Mouse (Mus musculus): ENCODE results near the gene Duox1. TPM values are rescaled to one million over a fixed set of nuclear protein-coding genes. Genes with fewer than 3 reads are reported as not detected.

Duox1 gene
- 0.10 and 0.27 TPM in 2 replicates for polyA plus RNA-seq (2015; fragmentation: Nextera tagmentation; extraction: Ambion mirVana)

- Histone ChIP-seq H3K27ac (replicated peaks) (no peak within 1 kb of the TSS), H3K9ac (replicated peaks) (no peak within 1 kb of the TSS), H3K4me3 (replicated peaks) (no peak within 1 kb of the TSS), H3K36me3 (no peaks in the 10 kb centered on the region), H3K27me3 (replicated peaks) (peaks cover 39% of the 10 kb centered on the region), H3K4me2 (no peak within 1 kb of the TSS), H3K4me1 (peaks cover 11% of the 10 kb centered on the region), H3K9me3 (replicated peaks) (no peaks in the 10 kb centered on the region)
- ATAC-seq (ENCODE audit: low FRiP score): no peak
- 83% methylated on average over 7 of the region's 7 CpGs for WGBS
These were observed at the start of gene Duox1 for GRCm38 (mm10) chr2:122315372-122315771. Duox1 (plus strand) TSS chr2:122315672.

DNA sequence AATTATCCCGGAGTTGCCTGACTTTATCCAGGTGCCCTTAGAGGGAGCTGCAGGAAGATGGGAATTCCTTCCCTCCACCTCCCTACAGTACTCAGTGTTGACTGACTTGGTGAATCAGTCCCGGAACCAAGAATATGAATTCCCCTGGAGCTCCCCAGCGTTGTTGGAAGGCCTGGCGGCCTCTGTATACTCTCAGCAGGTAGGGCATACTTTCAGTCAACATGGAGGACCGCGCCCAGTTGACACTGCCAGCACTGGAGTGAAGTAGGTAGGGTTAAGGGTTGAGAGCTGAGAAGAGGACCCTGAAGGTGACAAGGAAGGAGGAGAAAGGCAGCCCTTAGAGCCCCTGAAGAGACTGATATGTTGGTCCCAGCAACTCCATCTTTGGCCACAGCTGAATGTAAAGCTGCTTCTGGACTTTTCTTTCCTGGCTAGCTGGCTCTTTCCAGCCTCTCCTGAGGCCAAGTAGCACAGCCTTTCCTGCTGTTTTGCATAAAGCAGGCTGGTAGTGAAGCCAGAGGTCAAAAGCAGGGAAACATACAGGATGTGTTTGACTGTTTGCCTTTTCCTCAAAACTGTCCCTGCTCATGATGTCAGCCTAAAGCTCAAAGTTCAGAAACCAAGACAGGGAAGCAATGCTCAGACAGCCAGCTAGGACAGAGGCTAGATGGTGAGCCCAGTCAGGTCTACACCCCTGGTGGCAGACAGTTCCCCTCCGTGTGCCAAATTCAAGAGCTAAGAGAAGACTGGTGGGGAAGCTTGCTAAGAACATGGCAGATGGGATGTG, 48.9 kb upstream of the Duox1 start:
- 95% methylated on average over 7 of the region's 7 CpGs for WGBS
- Histone ChIP-seq H3K27me3 (replicated peaks) (no peaks in the 10 kb centered on the region), H3K9me3 (replicated peaks) (no peaks in the 10 kb centered on the region), H3K36me3 (no peaks in the 10 kb centered on the region), H3K4me3 (replicated peaks) (no peak overlapping the region), H3K9ac (replicated peaks) (no peak overlapping the region), H3K4me2 (no peak overlapping the region), H3K4me1 (peaks cover 7% of the 10 kb centered on the region; the same call in 1 of the 2 replicates), H3K27ac (replicated peaks) (no peak overlapping the region)
- no peak for ATAC-seq (ENCODE audit: low FRiP score)

- Histone ChIP-seq H3K4me3 (replicated peaks) (no peak overlapping the region), H3K9ac (replicated peaks) (no peak overlapping the region), H3K4me2 (no peak overlapping the region), H3K27me3 (replicated peaks) (no peaks in the 10 kb centered on the region), H3K9me3 (replicated peaks) (no peaks in the 10 kb centered on the region), H3K27ac (replicated peaks) (no peak overlapping the region), H3K36me3 (no peaks in the 10 kb centered on the region), H3K4me1 (no peaks in the 10 kb centered on the region)
- no peak for ATAC-seq (ENCODE audit: low FRiP score)
- 87% methylated on average over 3 of the region's 3 CpGs for WGBS
These were observed 36.7 kb upstream of the Duox1 start for GRCm38 (mm10) chr2:122278769-122279168.

- no peak overlapping the region for H3K4me2 ChIP-seq
- no peak overlapping the region for H3K4me3 ChIP-seq (replicated peaks)
- no peaks in the 10 kb centered on the region for H3K4me1 ChIP-seq
- no peaks in the 10 kb centered on the region for H3K36me3 ChIP-seq
- H3K27me3 ChIP-seq (replicated peaks): no peaks in the 10 kb centered on the region
- no peaks in the 10 kb centered on the region for H3K9me3 ChIP-seq (replicated peaks)
- ATAC-seq (ENCODE audit: low FRiP score): no peak
- WGBS: 87% methylated on average over 9 of the region's 9 CpGs
- H3K9ac ChIP-seq (replicated peaks): no peak overlapping the region
- H3K27ac ChIP-seq (replicated peaks): no peak overlapping the region
These were observed 31.4 kb upstream of the Duox1 start for GRCm38 (mm10) chr2:122284091-122284490.

GRCm38 (mm10) chr2:122286137-122286536, 29.3 kb upstream of the Duox1 start:
- Histone ChIP-seq H3K27me3 (replicated peaks) (no peaks in the 10 kb centered on the region), H3K9ac (replicated peaks) (no peak overlapping the region), H3K27ac (replicated peaks) (no peak overlapping the region), H3K36me3 (no peaks in the 10 kb centered on the region), H3K4me2 (no peak overlapping the region), H3K4me3 (replicated peaks) (no peak overlapping the region), H3K9me3 (replicated peaks) (no peaks in the 10 kb centered on the region), H3K4me1 (no peaks in the 10 kb centered on the region)
- WGBS: 56% methylated on average over 7 of the region's 7 CpGs
- ATAC-seq (ENCODE audit: low FRiP score): no peak

DNA sequence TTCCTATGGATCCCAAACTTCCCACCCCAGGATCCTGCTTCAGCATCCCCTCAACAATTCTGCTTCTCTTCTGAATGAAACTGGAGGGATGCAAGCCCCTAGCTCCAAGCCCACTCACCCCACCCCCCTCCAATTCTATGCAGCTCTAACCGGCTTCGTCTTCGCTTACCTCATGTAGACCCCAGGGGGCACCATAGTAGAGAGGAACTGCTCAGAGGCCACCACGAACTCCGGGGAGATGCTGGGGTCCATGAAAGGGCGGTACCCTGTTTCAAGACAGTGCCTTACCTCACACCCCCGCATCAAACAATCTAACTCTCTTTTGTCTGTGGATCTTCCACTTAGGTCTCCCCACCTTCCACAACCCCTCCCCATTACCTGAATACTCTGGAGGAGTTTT, 20.6 kb upstream of the Duox1 start:
- peaks cover 27% of the 10 kb centered on the region for H3K4me1 ChIP-seq
- no peak overlapping the region for H3K27ac ChIP-seq (replicated peaks)
- H3K4me2 ChIP-seq: no peak overlapping the region
- H3K36me3 ChIP-seq: no peaks in the 10 kb centered on the region
- H3K9ac ChIP-seq (replicated peaks): no peak overlapping the region
- 5% methylated on average over 7 of the region's 7 CpGs for WGBS
- H3K9me3 ChIP-seq (replicated peaks): no peaks in the 10 kb centered on the region
- ATAC-seq (ENCODE audit: low FRiP score): no peak
- H3K4me3 ChIP-seq (replicated peaks): no peak overlapping the region
- H3K27me3 ChIP-seq (replicated peaks): peaks cover 66% of the 10 kb centered on the region

- Histone ChIP-seq H3K27me3 (replicated peaks) (peaks cover 90% of the 10 kb centered on the region), H3K36me3 (no peaks in the 10 kb centered on the region), H3K4me2 (peak overlapping the region; percentile 49), H3K4me3 (replicated peaks) (peak overlapping the region; percentile 23), H3K9ac (replicated peaks) (no peak overlapping the region), H3K9me3 (replicated peaks) (no peaks in the 10 kb centered on the region), H3K4me1 (peaks cover 45% of the 10 kb centered on the region), H3K27ac (replicated peaks) (no peak overlapping the region)
- under 1% methylated on average over 35 of the region's 35 CpGs for WGBS
- ATAC-seq (ENCODE audit: low FRiP score): no peak
These were observed 18.0 kb upstream of the Duox1 start for GRCm38 (mm10) chr2:122297271-122298095.

DNA sequence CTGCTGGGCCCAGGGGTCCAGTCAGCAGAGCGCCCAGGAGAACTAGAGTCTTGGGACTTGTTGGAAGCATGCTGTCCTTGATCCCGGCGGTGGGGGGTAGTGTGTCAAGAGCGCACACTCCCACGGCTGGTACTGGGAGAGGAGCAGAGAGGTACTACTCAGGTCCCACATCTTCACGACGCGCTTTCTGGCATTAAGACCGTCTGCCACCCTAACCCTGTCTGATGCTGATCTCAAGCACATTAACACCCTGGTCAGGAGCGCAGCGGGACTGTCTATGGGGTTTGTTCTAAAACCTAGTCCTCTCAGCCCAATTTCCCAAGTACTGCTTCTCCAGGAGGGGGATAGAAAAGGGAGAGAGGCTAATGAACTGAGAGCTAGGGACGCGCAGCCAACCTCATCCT, 17.4 kb upstream of the Duox1 start, which contains the start of gene Duox2:
Gene Duox2 (minus strand): TSS at position 354 of the 404 bp plus-strand sequence.
- Histone ChIP-seq H3K9me3 (replicated peaks) (no peaks in the 10 kb centered on the region), H3K4me1 (peaks cover 48% of the 10 kb centered on the region), H3K4me2 (peak within 1 kb of the TSS; percentile 56), H3K36me3 (no peaks in the 10 kb centered on the region), H3K27me3 (replicated peaks) (peaks cover 94% of the 10 kb centered on the region), H3K4me3 (replicated peaks) (peak within 1 kb of the TSS; percentile 23), H3K9ac (replicated peaks) (0 out of 2 replicates have a peak within 1 kb of the TSS, but pooled peaks have one; percentile 11), H3K27ac (replicated peaks) (no peak within 1 kb of the TSS)
- no peak for ATAC-seq (ENCODE audit: low FRiP score)
- 4% methylated on average over 13 of the region's 13 CpGs for WGBS

GRCm38 (mm10) chr2:122298596-122299490, 16.6 kb upstream of the Duox1 start, which contains the start of gene Duoxa2:
Duoxa2 (plus strand) TSS chr2:122298900.
- Histone ChIP-seq H3K4me3 (replicated peaks) (peak within 1 kb of the TSS; percentile 23), H3K27ac (replicated peaks) (no peak within 1 kb of the TSS), H3K4me2 (peak within 1 kb of the TSS; percentile 56), H3K9ac (replicated peaks) (0 out of 2 replicates have a peak within 1 kb of the TSS, but pooled peaks have one; percentile 11), H3K36me3 (no peaks in the 10 kb centered on the region), H3K9me3 (replicated peaks) (no peaks in the 10 kb centered on the region), H3K4me1 (peaks cover 48% of the 10 kb centered on the region), H3K27me3 (replicated peaks) (peaks cover 94% of the 10 kb centered on the region)
- no peak for ATAC-seq (ENCODE audit: low FRiP score)
- WGBS: under 1% methylated on average over 43 of the region's 43 CpGs

GRCm38 (mm10) chr2:122299911-122300655, 15.4 kb upstream of the Duox1 start:
- Histone ChIP-seq H3K4me3 (replicated peaks) (no peak overlapping the region), H3K9ac (replicated peaks) (no peak overlapping the region), H3K4me2 (0 out of 2 replicates have a peak overlapping the region, but pooled peaks have one; percentile 4), H3K27ac (replicated peaks) (no peak overlapping the region), H3K4me1 (peaks cover 48% of the 10 kb centered on the region), H3K27me3 (replicated peaks) (peaks cover 94% of the 10 kb centered on the region), H3K36me3 (no peaks in the 10 kb centered on the region), H3K9me3 (replicated peaks) (no peaks in the 10 kb centered on the region)
- WGBS: 9% methylated on average over 14 of the region's 14 CpGs
- ATAC-seq (ENCODE audit: low FRiP score): no peak

All from neural tube, embryonic 15.5 days (tissue).